Mouse (Mus musculus) liver, embryonic 14.5 days (tissue): ENCODE measurements around the gene Ccl11. TPM values are rescaled to one million over a fixed set of nuclear protein-coding genes. Genes with fewer than 3 reads are reported as not detected.

Source experiments
- ATAC-seq: fragments of 200-750 bp; cut with Nextera tagmentation; 2 replicates; pipeline ENCODE4 v1.8.0; 2017; ENCODE audit warnings: moderate number of reproducible peaks, mild to moderate bottlenecking, moderate library complexity; ENCODE audit not compliant: insufficient read depth
- DNase-seq, 3 experiments: peaks; one replicate each; pipeline ENCODE4 v3.0.0-alpha.2; 2012 to 2013; ENCODE audit warnings: low read depth in 3 of 3, low spot score in 3 of 3
- H3K27ac ChIP-seq: fragments of 300-500 bp; sonication (generic); 2 replicates; pipeline ENCODE4 v1.5.1; 2014; ENCODE audit warnings: moderate library complexity, mild to moderate bottlenecking, control low read depth, inconsistent platforms
- H3K27me3 ChIP-seq: fragments of 300-500 bp; sonication (generic); 2 replicates; pipeline ENCODE4 v1.6.1; 2014; ENCODE audit warnings: mild to moderate bottlenecking, low read length, moderate library complexity; ENCODE audit not compliant: control insufficient read depth, insufficient read depth
- H3K36me3 ChIP-seq: fragments of 300-500 bp; sonication (generic); replicated peaks from 2 replicates; pipeline ENCODE4 v1.6.1; 2014; ENCODE audit warnings: low read depth; ENCODE audit not compliant: control insufficient read depth, insufficient read depth
- H3K4me1 ChIP-seq, 2 experiments: fragments of 200-500 bp in 1 of 2; fragments of 300-500 bp in 1 of 2; sonication (generic) in 1 of 2; replicated peaks; 2 replicates each; pipeline ENCODE4 v1.6.1; 2012 to 2014; ENCODE audit warnings: antibody characterized with exemption in 1 of 2, inconsistent platforms in 1 of 2, low read length in 1 of 2; ENCODE audit not compliant: control insufficient read depth in 2 of 2, insufficient read depth in 2 of 2
- H3K4me2 ChIP-seq: fragments of 300-500 bp; sonication (generic); 2 replicates; pipeline ENCODE4 v1.6.1; 2014; ENCODE audit warnings: low read depth, mild to moderate bottlenecking, control low read depth, moderate library complexity
- H3K4me3 ChIP-seq, 2 experiments: fragments of 200-500 bp in 1 of 2; fragments of 300-500 bp in 1 of 2; sonication (generic) in 1 of 2; 2 replicates each; pipeline ENCODE4 v1.5.1; 2012 to 2014; ENCODE audit warnings: low read depth in 2 of 2, low read length in 2 of 2, mild to moderate bottlenecking in 2 of 2, control low read depth in 1 of 2, inconsistent platforms in 1 of 2, moderate library complexity in 1 of 2; ENCODE audit not compliant: insufficient read depth in 1 of 2
- H3K9ac ChIP-seq: fragments of 300-500 bp; sonication (generic); replicated peaks from 2 replicates; pipeline ENCODE4 v1.6.1; 2014; ENCODE audit warnings: mild to moderate bottlenecking, control low read depth, moderate library complexity
- H3K9me3 ChIP-seq: fragments of 300-500 bp; sonication (generic); 2 replicates; pipeline ENCODE4 v1.6.1; 2016; ENCODE audit warnings: low read length, mixed read lengths; ENCODE audit not compliant: control insufficient read depth
- CTCF ChIP-seq: IDR thresholded peaks from 2 replicates; pipeline ENCODE4 v1.5.1; 2016; ENCODE audit warnings: antibody characterized with exemption, low read depth, control low read depth
- EP300 ChIP-seq: IDR thresholded peaks from 2 replicates; pipeline ENCODE4 v1.6.1; 2016; ENCODE audit warnings: antibody characterized with exemption, low read depth
- WGBS: fragments of 180-500 bp; shearing (Covaris S2); extraction: QIAGEN DNeasy Blood & Tissue Kit; methylation state at CpG from one replicate; pipeline ENCODE4 v1.1.7; 2014; ENCODE audit not compliant: insufficient replicate concordance; 5-methylcytosine and 5-hydroxymethylcytosine counted together
- polyA plus RNA-seq, 2 experiments: library from polyadenylated mRNA; depleted of rRNA in 1 of 2; stranded (reverse) in 1 of 2; unstranded in 1 of 2; fragments of >200 nt; fragmentation: Nextera tagmentation in 1 of 2; extraction: Ambion mirVana in 1 of 2; gene quantifications; 2 replicates each; pipeline versions ENCODE4 v1.2.1 to v1.2.3; 2012 to 2014

The Ccl11 gene
- polyA plus RNA-seq, 2 experiments: 0.07 to 0.11 TPM

GRCm38 (mm10) chr11:82066953-82067571, 9.4 kb downstream of the Ccl11 start:
- 64% methylated on average over 7 of the region's 7 CpGs for WGBS

GRCm38 (mm10) chr11:82071076-82071475, 13.5 kb downstream of the Ccl11 start:
- no peak for ATAC-seq
- H3K4me3 ChIP-seq: no peak overlapping the region

More at GRCm38 (mm10) chr11:82066953-82067571, 9.4 kb downstream of the Ccl11 start:
- ATAC-seq: no peak
- Histone ChIP-seq H3K27me3 (no peaks in the 10 kb centered on the region), H3K4me2 (no peak overlapping the region), H3K27ac (no peak overlapping the region), H3K9ac (no peak overlapping the region), H3K4me1 (no peaks in the 10 kb centered on the region), H3K9me3 (no peaks in the 10 kb centered on the region), H3K4me3 (no peak overlapping the region), H3K36me3 (no peaks in the 10 kb centered on the region)
- no peak for DNase-seq
- no peak for TF ChIP-seq EP300
- no peak for TF ChIP-seq CTCF

GRCm38 (mm10) chr11:82072374-82072773, 14.8 kb downstream of the Ccl11 start:
- no peak overlapping the region for H3K27ac ChIP-seq
- no peak overlapping the region for H3K4me3 ChIP-seq
- ATAC-seq: no peak
- no peak overlapping the region for H3K4me2 ChIP-seq
- H3K36me3 ChIP-seq: no peaks in the 10 kb centered on the region
- TF ChIP-seq CTCF (no peak), EP300 (no peak)
- H3K4me1 ChIP-seq: no peaks in the 10 kb centered on the region
- 39% methylated on average over 1 of the region's 1 CpGs for WGBS
- DNase-seq: no peak
- no peaks in the 10 kb centered on the region for H3K9me3 ChIP-seq
- H3K9ac ChIP-seq: no peak overlapping the region
- H3K27me3 ChIP-seq: no peaks in the 10 kb centered on the region

More at GRCm38 (mm10) chr11:82071076-82071475, 13.5 kb downstream of the Ccl11 start:
- no peaks in the 10 kb centered on the region for H3K27me3 ChIP-seq
- no peak for DNase-seq
- no peaks in the 10 kb centered on the region for H3K4me1 ChIP-seq
- H3K4me2 ChIP-seq: no peak overlapping the region
- H3K36me3 ChIP-seq: no peaks in the 10 kb centered on the region
- H3K9me3 ChIP-seq: no peaks in the 10 kb centered on the region
- 63% methylated on average over 3 of the region's 3 CpGs for WGBS
- TF ChIP-seq EP300: no peak
- TF ChIP-seq CTCF: no peak
- no peak overlapping the region for H3K9ac ChIP-seq
- H3K27ac ChIP-seq: no peak overlapping the region

- H3K4me1 ChIP-seq: no peaks in the 10 kb centered on the region
- no peak overlapping the region for H3K4me2 ChIP-seq
- H3K27ac ChIP-seq: no peak overlapping the region
- 42% methylated on average over 3 of the region's 3 CpGs for WGBS
- ATAC-seq (no peak), DNase-seq (no peak)
- no peak overlapping the region for H3K4me3 ChIP-seq
- H3K9me3 ChIP-seq: no peaks in the 10 kb centered on the region
- H3K27me3 ChIP-seq: no peaks in the 10 kb centered on the region
- H3K9ac ChIP-seq: no peak overlapping the region
- H3K36me3 ChIP-seq: no peaks in the 10 kb centered on the region
- TF ChIP-seq CTCF: no peak
- TF ChIP-seq EP300: no peak
These were observed 15.4 kb downstream of the Ccl11 start for GRCm38 (mm10) chr11:82072984-82073383.

GRCm38 (mm10) chr11:82073686-82074085, 16.1 kb downstream of the Ccl11 start:
- Histone ChIP-seq H3K36me3 (no peaks in the 10 kb centered on the region), H3K9ac (no peak overlapping the region), H3K9me3 (no peaks in the 10 kb centered on the region), H3K4me2 (no peak overlapping the region), H3K4me3 (no peak overlapping the region), H3K27me3 (no peaks in the 10 kb centered on the region), H3K27ac (no peak overlapping the region), H3K4me1 (no peaks in the 10 kb centered on the region)
- ATAC-seq (no peak), DNase-seq (no peak)
- TF ChIP-seq EP300 (no peak), CTCF (no peak)
- WGBS: 56% methylated on average over 3 of the region's 3 CpGs
